Mouse (Mus musculus) limb, embryonic 11.5 days (tissue): Measurements from ENCODE around the gene Pet100. TPM values are rescaled to one million over a fixed set of nuclear protein-coding genes. Genes with fewer than 3 reads are reported as not detected.

ENCODE experiments used
- ATAC-seq: fragments of 200-750 bp; cut with Nextera tagmentation; 2 replicates; pipeline ENCODE4 v1.8.0; 2017; ENCODE audit warnings: low read depth; ENCODE audit not compliant: insufficient number of reproducible peaks, low FRiP score, low TSS enrichment
- DNase-seq: peaks from one replicate; pipeline ENCODE4 v3.0.0-alpha.2; 2015; ENCODE audit warnings: low spot score
- H3K27ac ChIP-seq: fragments of 300-500 bp; sonication (generic); replicated peaks from 2 replicates; pipeline ENCODE4 v1.5.1; 2014; ENCODE audit warnings: low read depth, mild to moderate bottlenecking, low read length
- H3K27me3 ChIP-seq: fragments of 300-500 bp; sonication (generic); 2 replicates; pipeline ENCODE4 v1.6.1; 2014; ENCODE audit warnings: mild to moderate bottlenecking, low read length, mixed read lengths; ENCODE audit not compliant: control insufficient read depth, insufficient read depth
- H3K36me3 ChIP-seq: fragments of 300-500 bp; sonication (generic); 2 replicates; pipeline ENCODE4 v1.6.1; 2014; ENCODE audit warnings: mild to moderate bottlenecking, low read length, moderate library complexity, mixed read lengths; ENCODE audit not compliant: control insufficient read depth, insufficient read depth
- H3K4me1 ChIP-seq: fragments of 300-500 bp; sonication (generic); 2 replicates; pipeline ENCODE4 v1.6.1; 2014; ENCODE audit warnings: low read length, mixed read lengths; ENCODE audit not compliant: control insufficient read depth, insufficient read depth
- H3K4me2 ChIP-seq: fragments of 300-500 bp; sonication (generic); 2 replicates; pipeline ENCODE4 v1.6.1; 2014; ENCODE audit warnings: low read depth, mild to moderate bottlenecking, moderate library complexity; ENCODE audit not compliant: severe bottlenecking
- H3K4me3 ChIP-seq: fragments of 300-500 bp; sonication (generic); 2 replicates; pipeline ENCODE4 v1.5.1; 2014; ENCODE audit warnings: low read depth, low read length
- H3K9ac ChIP-seq: fragments of 300-500 bp; sonication (generic); 2 replicates; pipeline ENCODE4 v1.6.1; 2014; ENCODE audit warnings: mild to moderate bottlenecking, low read length
- H3K9me3 ChIP-seq: fragments of 300-500 bp; sonication (generic); 2 replicates; pipeline ENCODE4 v1.6.1; 2016; ENCODE audit warnings: low read length; ENCODE audit not compliant: control insufficient read depth
- WGBS: fragments of 180-500 bp; shearing (Covaris S2); extraction: QIAGEN DNeasy Blood & Tissue Kit; methylation state at CpG from one replicate; pipeline ENCODE4 v1.1.7; 2014; 5-methylcytosine and 5-hydroxymethylcytosine counted together
- polyA plus RNA-seq: library from polyadenylated mRNA; unstranded; fragments of >200 nt; fragmentation: Nextera tagmentation; extraction: Ambion mirVana; gene quantifications from 2 replicates; pipeline ENCODE4 v1.2.1, GENCODE M21; 2014

The Pet100 gene
- polyA plus RNA-seq, 1 experiment from 2014 or later = 106 TPM

DNA sequence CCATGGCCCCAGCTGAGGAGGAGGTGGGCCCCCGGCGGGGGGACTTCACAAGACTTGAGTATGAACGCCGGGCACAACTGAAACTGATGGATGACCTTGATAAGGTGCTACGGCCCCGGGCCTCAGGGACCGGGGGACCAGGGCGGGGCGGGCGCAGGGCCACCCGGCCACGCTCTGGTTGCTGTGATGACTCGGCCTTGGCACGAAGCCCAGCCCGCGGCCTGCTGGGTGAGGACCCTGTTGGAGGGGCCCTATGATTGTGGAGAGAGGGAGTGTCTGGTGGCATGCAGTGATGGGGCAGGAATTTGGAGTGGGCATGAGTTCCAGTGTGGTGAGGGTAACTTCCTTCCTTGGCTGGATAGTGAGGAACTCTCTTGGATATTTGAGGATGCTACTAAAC is 14.8 kb upstream of the Pet100 start:
- H3K27me3 ChIP-seq = no peaks in the 10 kb centered on the region
- H3K9ac ChIP-seq = no peak overlapping the region
- no peaks in the 10 kb centered on the region for H3K9me3 ChIP-seq
- ATAC-seq (no peak), DNase-seq (no peak)
- H3K4me2 ChIP-seq = no peak overlapping the region
- H3K27ac ChIP-seq = no peak overlapping the region
- H3K4me1 ChIP-seq = no peaks in the 10 kb centered on the region
- 89% methylated on average over 16 of the region's 16 CpGs for WGBS
- no peak overlapping the region for H3K4me3 ChIP-seq
- H3K36me3 ChIP-seq = peaks cover 21% of the 10 kb centered on the region

DNA sequence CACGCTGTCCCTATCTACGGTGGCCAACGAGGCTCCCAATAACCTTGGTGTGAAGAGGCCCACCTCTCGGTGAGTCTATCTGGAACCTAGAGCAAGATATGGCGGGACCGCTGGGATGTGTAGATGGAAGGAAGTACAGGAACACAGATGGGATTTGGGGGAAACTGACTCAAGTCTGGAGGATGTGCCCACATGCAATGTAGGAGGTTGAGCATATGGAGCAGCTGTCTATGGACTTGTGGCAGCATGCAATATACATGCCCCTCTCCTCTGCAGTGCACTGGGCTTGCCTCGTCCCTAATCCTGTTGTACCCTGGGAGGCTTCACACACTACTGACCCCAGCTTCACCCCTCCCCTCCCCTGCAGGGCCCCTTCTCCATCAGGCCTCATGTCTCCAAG is 13.5 kb upstream of the Pet100 start:
- ATAC-seq (no peak), DNase-seq (no peak)
- no peaks in the 10 kb centered on the region for H3K27me3 ChIP-seq
- H3K36me3 ChIP-seq = peaks cover 25% of the 10 kb centered on the region
- no peak overlapping the region for H3K4me2 ChIP-seq
- H3K9ac ChIP-seq = no peak overlapping the region
- H3K4me1 ChIP-seq = no peaks in the 10 kb centered on the region
- no peak overlapping the region for H3K27ac ChIP-seq
- no peak overlapping the region for H3K4me3 ChIP-seq
- 93% methylated on average over 7 of the region's 7 CpGs for WGBS
- H3K9me3 ChIP-seq = no peaks in the 10 kb centered on the region

GRCm38 (mm10) chr8:3609046-3609815 is 12.1 kb upstream of the Pet100 start:
- Histone ChIP-seq H3K4me3 (no peak overlapping the region), H3K27ac (no peak overlapping the region), H3K9me3 (no peaks in the 10 kb centered on the region), H3K27me3 (no peaks in the 10 kb centered on the region), H3K4me1 (no peaks in the 10 kb centered on the region), H3K9ac (no peak overlapping the region), H3K4me2 (no peak overlapping the region), H3K36me3 (peaks cover 33% of the 10 kb centered on the region)
- DNase-seq (no peak), ATAC-seq (no peak)
- 84% methylated on average over 12 of the region's 12 CpGs for WGBS

DNA sequence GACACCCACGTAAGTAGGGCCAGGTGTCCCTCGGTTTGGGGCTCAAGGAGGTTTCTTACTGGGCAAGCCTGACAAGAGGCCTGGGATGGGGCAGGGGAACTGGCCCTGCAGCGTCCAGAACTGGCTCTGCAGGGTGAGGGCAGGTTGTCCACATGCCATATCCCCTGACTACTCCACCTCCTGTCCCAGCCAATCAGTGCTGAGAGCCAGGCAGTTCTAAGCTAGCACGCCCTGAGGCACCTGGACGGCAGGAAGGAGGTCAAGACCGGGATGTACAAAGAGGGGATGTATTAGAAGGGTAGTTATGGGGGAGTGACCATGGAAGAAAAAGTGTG is 11.6 kb upstream of the Pet100 start:
- H3K4me3 ChIP-seq = no peak overlapping the region
- H3K27me3 ChIP-seq = no peaks in the 10 kb centered on the region
- no peak overlapping the region for H3K4me2 ChIP-seq
- peaks cover 33% of the 10 kb centered on the region for H3K36me3 ChIP-seq
- no peak overlapping the region for H3K9ac ChIP-seq
- H3K4me1 ChIP-seq = no peaks in the 10 kb centered on the region
- 73% methylated on average over 6 of the region's 6 CpGs for whole genome bisulfite sequencing
- no peaks in the 10 kb centered on the region for H3K9me3 ChIP-seq
- ATAC-seq (no peak), DNase-seq (no peak)
- no peak overlapping the region for H3K27ac ChIP-seq

DNA sequence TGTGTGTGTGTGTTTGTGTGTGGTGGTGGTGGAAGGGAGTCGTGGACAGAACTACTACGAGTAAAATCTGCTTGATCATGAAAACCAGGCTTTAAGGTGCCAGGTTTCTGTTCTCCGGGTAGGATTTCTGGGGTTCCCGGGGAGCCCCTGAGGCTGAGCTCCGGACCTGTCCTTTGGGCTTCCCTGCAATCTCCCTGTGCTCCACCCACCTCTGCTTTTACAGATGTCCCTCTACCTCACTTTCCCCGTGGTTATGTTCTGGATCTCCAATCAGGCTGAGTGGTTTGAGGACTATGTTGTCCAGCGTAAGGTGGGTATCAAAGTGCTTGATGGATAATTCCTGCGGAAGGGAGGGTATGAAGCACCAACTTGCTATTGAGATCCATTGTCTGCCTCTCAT is 771 bp downstream of the Pet100 start:
- no peaks in the 10 kb centered on the region for H3K9me3 ChIP-seq
- DNase-seq = no peak
- no peaks in the 10 kb centered on the region for H3K27me3 ChIP-seq
- no peak overlapping the region for H3K27ac ChIP-seq
- peaks cover 7% of the 10 kb centered on the region; the same call in 1 of the 2 replicates for H3K4me1 ChIP-seq
- peak overlapping the region; percentile 48 for H3K4me2 ChIP-seq
- no peak overlapping the region for H3K9ac ChIP-seq
- peak overlapping the region; percentile 83 for H3K4me3 ChIP-seq
- peaks cover 5% of the 10 kb centered on the region; the same call in 1 of the 2 replicates for H3K36me3 ChIP-seq
- 70% methylated on average over 8 of the region's 8 CpGs for WGBS
- no peak for ATAC-seq

DNA sequence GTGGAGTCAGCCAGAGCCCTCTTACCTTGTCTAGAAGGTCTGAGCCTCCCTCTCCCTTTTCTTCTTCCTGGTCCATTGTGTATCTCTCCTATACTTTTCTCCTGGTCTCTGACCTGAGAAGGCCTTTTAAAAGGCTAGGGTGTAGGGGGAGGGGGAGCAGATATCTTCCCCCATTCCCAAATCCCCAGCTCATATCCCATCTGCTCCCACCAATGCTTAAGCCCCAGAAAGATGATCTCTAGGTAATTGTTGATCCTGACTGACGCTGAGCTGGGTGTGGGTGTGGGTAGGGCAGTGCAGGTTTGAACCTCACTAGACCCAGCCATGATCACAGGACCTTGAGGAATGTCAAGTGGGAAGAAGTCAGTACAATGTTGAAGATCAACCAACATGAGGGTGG is 4.1 kb downstream of the Pet100 start, which contains the start of gene Pcp2:
TSS of gene Pcp2 (minus strand) at position 101 of the 400 bp plus-strand sequence.
- H3K36me3 ChIP-seq = no peaks in the 10 kb centered on the region
- H3K9me3 ChIP-seq = no peaks in the 10 kb centered on the region
- ATAC-seq (no peak), DNase-seq (no peak)
- WGBS = 52% methylated on average over 1 of the region's 1 CpGs
- no peak within 1 kb of the TSS for H3K4me2 ChIP-seq
- H3K4me1 ChIP-seq = peaks cover 4% of the 10 kb centered on the region; the same call in 1 of the 2 replicates
- H3K27me3 ChIP-seq = no peaks in the 10 kb centered on the region
- H3K9ac ChIP-seq = no peak within 1 kb of the TSS
- H3K4me3 ChIP-seq = no peak within 1 kb of the TSS
- no peak within 1 kb of the TSS for H3K27ac ChIP-seq

DNA sequence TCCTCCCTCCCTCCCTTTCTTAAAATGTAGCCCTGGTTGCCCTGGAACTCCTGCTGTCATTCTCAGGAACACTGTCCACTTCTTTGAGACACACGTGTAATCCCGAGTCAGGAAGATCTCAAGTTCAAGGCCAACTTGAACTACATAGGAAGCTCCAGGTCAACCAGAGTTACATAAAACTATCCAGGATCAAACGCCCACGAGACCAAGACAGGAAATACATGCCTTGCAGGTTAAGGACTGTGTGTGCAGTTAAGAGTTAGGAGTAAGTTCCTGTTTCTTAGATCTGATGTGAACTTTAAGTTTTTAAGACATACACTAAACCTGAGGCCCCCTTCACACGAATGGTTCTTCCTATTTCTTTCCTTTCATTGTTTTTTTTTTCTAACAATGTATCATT is 5.6 kb downstream of the Pet100 start:
- Histone ChIP-seq H3K4me1 (0 out of 2 replicates have a peak, but pooled peaks cover 3% of the 10 kb centered on the region), H3K27me3 (no peaks in the 10 kb centered on the region), H3K9me3 (no peaks in the 10 kb centered on the region), H3K4me2 (no peak overlapping the region), H3K9ac (no peak overlapping the region), H3K27ac (no peak overlapping the region), H3K4me3 (no peak overlapping the region), H3K36me3 (no peaks in the 10 kb centered on the region)
- no peak for ATAC-seq
- 61% methylated on average over 5 of the region's 5 CpGs for WGBS
- no peak for DNase-seq

DNA sequence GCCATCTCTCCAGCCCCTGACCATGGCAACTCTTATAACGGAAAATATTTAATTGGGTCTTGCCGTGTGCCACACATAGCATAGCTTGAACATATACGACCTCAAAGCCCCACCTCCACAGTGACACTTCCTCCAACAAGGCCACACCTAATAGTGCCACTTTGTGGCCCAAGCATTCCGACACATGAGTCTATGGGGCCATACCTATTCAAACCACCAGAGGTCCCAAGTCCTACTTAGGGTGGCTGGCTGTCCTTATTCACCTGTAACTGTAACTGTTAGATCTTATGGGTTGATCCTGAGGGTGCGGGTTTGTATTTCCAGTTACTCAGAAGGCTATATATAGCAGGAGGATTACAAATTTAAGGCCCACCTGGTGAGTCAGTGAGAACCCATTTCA is 6.7 kb downstream of the Pet100 start:
- 25% methylated on average over 5 of the region's 5 CpGs for WGBS

More for the DNA sequence above, 6.7 kb downstream of the Pet100 start:
- no peak for ATAC-seq
- no peak overlapping the region for H3K27ac ChIP-seq
- H3K9me3 ChIP-seq = no peaks in the 10 kb centered on the region
- H3K9ac ChIP-seq = no peak overlapping the region
- H3K4me1 ChIP-seq = no peaks in the 10 kb centered on the region
- no peaks in the 10 kb centered on the region for H3K27me3 ChIP-seq
- DNase-seq = peak; percentile 31
- H3K4me2 ChIP-seq = no peak overlapping the region
- no peak overlapping the region for H3K4me3 ChIP-seq
- H3K36me3 ChIP-seq = no peaks in the 10 kb centered on the region
